Mouse (Mus musculus) CH12.LX (cell line): Measurements from ENCODE around the gene Pde4d. TPM values are rescaled to one million over a fixed set of nuclear protein-coding genes. Genes with fewer than 3 reads are reported as not detected.

Source experiments
- DNase-seq: peaks from one replicate; pipeline ENCODE4 v3.0.0-alpha.2; 2013; ENCODE audit errors: extremely low read depth
- H3K27ac ChIP-seq: 2 replicates; pipeline ENCODE4 v1.5.1; 2012; ENCODE audit warnings: low read depth, mild to moderate bottlenecking, control low read depth, moderate library complexity; ENCODE audit not compliant: insufficient read depth
- H3K27me3 ChIP-seq: replicated peaks from 2 replicates; pipeline ENCODE3; 2012; ENCODE audit warnings: inconsistent platforms
- H3K36me3 ChIP-seq, 2 experiments: replicated peaks in 1 of 2; 2 replicates each; pipeline versions ENCODE3 to v1.6.1; 2012; ENCODE audit warnings: inconsistent platforms in 1 of 2, low read length in 1 of 2, mild to moderate bottlenecking in 1 of 2, mixed read lengths in 1 of 2, moderate library complexity in 1 of 2; ENCODE audit not compliant: control insufficient read depth in 1 of 2, insufficient read depth in 1 of 2
- H3K4me1 ChIP-seq, 2 experiments: 2 replicates each; pipeline ENCODE4 v1.6.1; 2012; ENCODE audit warnings: inconsistent platforms in 1 of 2, moderate library complexity in 1 of 2; ENCODE audit not compliant: insufficient read depth in 2 of 2, control insufficient read depth in 1 of 2
- H3K4me2 ChIP-seq: 2 replicates; pipeline ENCODE4 v1.6.1; 2012; ENCODE audit warnings: low read depth, mild to moderate bottlenecking, control low read depth; ENCODE audit not compliant: poor library complexity, insufficient read depth, severe bottlenecking
- H3K4me3 ChIP-seq, 3 experiments: fragments of 150-350 bp in 1 of 3; sonication (generic) in 1 of 3; replicated peaks in 1 of 3; 2 replicates each; pipeline versions ENCODE3 to v1.5.1; 2011 to 2012; ENCODE audit warnings: low read depth in 2 of 3, low read length in 2 of 3, mild to moderate bottlenecking in 2 of 3, moderate library complexity in 2 of 3, control low read depth in 1 of 3, improper control_type of control experiment in 1 of 3, inconsistent platforms in 1 of 3, mixed read lengths in 1 of 3; ENCODE audit not compliant: poor library complexity in 1 of 3
- H3K79me2 ChIP-seq: replicated peaks from 2 replicates; pipeline ENCODE4 v1.6.1; 2012; ENCODE audit warnings: mild to moderate bottlenecking, moderate library complexity; ENCODE audit not compliant: control insufficient read depth, poor library complexity, insufficient read depth, severe bottlenecking; ENCODE audit errors: extremely low read depth
- H3K9ac ChIP-seq: 2 replicates; pipeline ENCODE4 v1.6.1; 2012; ENCODE audit warnings: low read depth, mild to moderate bottlenecking, control low read depth, moderate library complexity; ENCODE audit not compliant: insufficient read depth
- H3K9me3 ChIP-seq: replicated peaks from 2 replicates; pipeline ENCODE3; 2012; ENCODE audit warnings: low read length, inconsistent platforms, mixed read lengths
- CHD1 ChIP-seq: IDR thresholded peaks from 2 replicates; pipeline ENCODE4 v1.6.1; 2012; ENCODE audit warnings: low read depth, low read length, improper control_type of control experiment, inconsistent platforms
- CHD2 ChIP-seq: IDR thresholded peaks from 2 replicates; pipeline ENCODE4 v1.6.1; 2011; ENCODE audit warnings: low read length, improper control_type of control experiment
- E2F4 ChIP-seq: IDR thresholded peaks from 2 replicates; pipeline ENCODE4 v1.6.1; 2011; ENCODE audit warnings: low read depth, low read length, improper control_type of control experiment; ENCODE audit not compliant: insufficient replicate concordance
- ELF1 ChIP-seq: IDR thresholded peaks from 2 replicates; pipeline ENCODE4 v1.6.1; 2014; ENCODE audit warnings: low read depth, mild to moderate bottlenecking, inconsistent platforms, low read length, improper control_type of control experiment
- EP300 ChIP-seq: IDR thresholded peaks from 2 replicates; pipeline ENCODE4 v1.6.1; 2011; ENCODE audit warnings: low read length, improper control_type of control experiment
- ETS1 ChIP-seq: conservative IDR thresholded peaks from 2 replicates; pipeline ENCODE4 v1.6.1; 2012; ENCODE audit warnings: low read depth, mild to moderate bottlenecking, inconsistent platforms, low read length, improper control_type of control experiment, moderate library complexity
- KAT2A ChIP-seq: IDR thresholded peaks from 2 replicates; pipeline ENCODE4 v1.6.1; 2012; ENCODE audit warnings: low read length, improper control_type of control experiment, inconsistent platforms; ENCODE audit not compliant: insufficient replicate concordance
- MAZ ChIP-seq: IDR thresholded peaks from 2 replicates; pipeline ENCODE4 v1.6.1; 2012; ENCODE audit warnings: low read depth, mild to moderate bottlenecking, inconsistent platforms, low read length, improper control_type of control experiment, moderate library complexity
- NELFE ChIP-seq: IDR thresholded peaks from 2 replicates; pipeline ENCODE4 v1.6.1; 2011; ENCODE audit warnings: low read depth, low read length, improper control_type of control experiment
- SIN3A ChIP-seq: IDR thresholded peaks from 2 replicates; pipeline ENCODE4 v1.6.1; 2012; ENCODE audit warnings: low read length, improper control_type of control experiment, inconsistent platforms
- TBP ChIP-seq: conservative IDR thresholded peaks from 2 replicates; pipeline ENCODE4 v1.6.1; 2011; ENCODE audit warnings: low read depth, low read length, improper control_type of control experiment
- ZC3H11A ChIP-seq: IDR thresholded peaks from 2 replicates; pipeline ENCODE4 v1.6.1; 2012; ENCODE audit warnings: low read depth, mild to moderate bottlenecking, inconsistent platforms, low read length, improper control_type of control experiment
- dilution Hi-C: fragments of 300-500 bp; cut with MboI; formaldehyde crosslinking; loops from 2 replicates; pipeline ENCODE4 v1.14.3; 2020; ENCODE audit warnings: low sequenced_read_pairs; ENCODE audit not compliant: extremely low pct_unique_long_range_greater_than_20kb, extremely low pct_ligation_motif_present
- in situ Hi-C: fragments of 300-500 bp; cut with MboI; formaldehyde crosslinking; loops from 3 replicates; pipeline ENCODE4 v1.14.3; 2019; ENCODE audit warnings: low sequenced_read_pairs, low pct_ligation_motif_present, low pct_unique_long_range_greater_than_20kb, mixed read lengths
- polyA plus RNA-seq: library from polyadenylated mRNA; unstranded; fragments of >175 nt; gene quantifications from 2 replicates; pipeline ENCODE4 v1.2.1, GENCODE M21; 2012; ENCODE audit warnings: low read depth; ENCODE audit not compliant: insufficient read length
- total RNA-seq, 2 experiments: library from RNA; depleted of rRNA; stranded (reverse); fragments of 300-350 nt in 1 of 2; fragments of >200 nt in 1 of 2; gene quantifications; 2 replicates each; pipeline ENCODE4 v1.2.3; 2012 to 2014

Pde4d gene
- total and polyA plus RNA-seq, 3 experiments: not detected

- H3K9ac ChIP-seq: no peak overlapping the region
- no peak for DNase-seq
- H3K36me3 ChIP-seq: no peaks in the 10 kb centered on the region
- H3K4me3 ChIP-seq: no peak overlapping the region
- H3K27ac ChIP-seq: no peak overlapping the region
- TF ChIP-seq ZC3H11A (no peak), EP300 (no peak), CHD2 (no peak), E2F4 (no peak)
- H3K27me3 ChIP-seq: no peaks in the 10 kb centered on the region
- H3K9me3 ChIP-seq: peaks cover 20% of the 10 kb centered on the region
- no peaks in the 10 kb centered on the region for H3K4me1 ChIP-seq
- H3K79me2 ChIP-seq: no peaks in the 10 kb centered on the region
- dilution Hi-C loops: no loop called here
- in situ Hi-C loops: no loop called here
- H3K4me2 ChIP-seq: no peak overlapping the region
Observed at GRCm38 (mm10) chr13:109982821-109983443, 1533.2 kb downstream of the Pde4d start.

DNA sequence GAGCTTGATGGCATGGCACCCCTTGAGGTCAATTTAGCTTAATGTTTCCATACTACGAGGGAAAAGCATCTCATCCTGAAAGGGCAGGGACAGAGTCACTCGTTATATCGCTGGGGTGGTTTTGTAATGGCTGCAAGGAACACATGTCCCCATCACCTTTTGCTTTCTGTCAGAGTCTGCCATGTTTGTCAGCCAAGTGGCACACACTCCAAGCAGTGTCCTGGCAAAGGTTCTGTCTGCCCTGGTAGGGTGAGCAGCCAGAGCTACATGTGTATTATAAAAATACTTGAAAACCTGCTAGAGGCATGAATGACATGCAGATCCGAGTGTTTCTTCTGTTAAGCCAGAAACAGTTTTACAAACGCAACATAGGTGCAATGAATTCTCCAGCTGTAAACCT, 1535.7 kb downstream of the Pde4d start:
- TF ChIP-seq MAZ: no peak
- H3K27ac ChIP-seq: no peak overlapping the region
- no peaks in the 10 kb centered on the region for H3K4me1 ChIP-seq
- H3K9me3 ChIP-seq: peaks cover 17% of the 10 kb centered on the region
- DNase-seq: no peak
- no peak overlapping the region for H3K4me2 ChIP-seq
- H3K27me3 ChIP-seq: no peaks in the 10 kb centered on the region
- no peaks in the 10 kb centered on the region for H3K36me3 ChIP-seq
- dilution Hi-C loops (no loop called here), in situ Hi-C loops (no loop called here)
- no peaks in the 10 kb centered on the region for H3K79me2 ChIP-seq
- H3K9ac ChIP-seq: no peak overlapping the region
- H3K4me3 ChIP-seq: no peak overlapping the region

GRCm38 (mm10) chr13:109985892-109986291, 1536.1 kb downstream of the Pde4d start:
- Histone ChIP-seq H3K27ac (no peak overlapping the region), H3K4me2 (no peak overlapping the region), H3K36me3 (no peaks in the 10 kb centered on the region), H3K9ac (no peak overlapping the region), H3K27me3 (no peaks in the 10 kb centered on the region), H3K4me1 (no peaks in the 10 kb centered on the region), H3K9me3 (peaks cover 17% of the 10 kb centered on the region)
- in situ Hi-C loops: no loop called here
- TF ChIP-seq SIN3A (no peak), NELFE (no peak), ELF1 (no peak), KAT2A (no peak), MAZ (no peak), CHD2 (no peak), TBP (no peak), CHD1 (no peak), ETS1 (no peak)
- TF ChIP-seq, all 38 proteins: peak for 0
- Histone ChIP-seq H3K4me3 (no peak overlapping the region), H3K79me2 (no peaks in the 10 kb centered on the region)
- DNase-seq: no peak
- dilution Hi-C loops: no loop called here
